Mouse (Mus musculus): ENCODE measurements around the gene Col10a1.
"Not testable (repeated sequence)": the region's sequence is repeated elsewhere in the genome, so short reads cannot be mapped to it uniquely, and the experiment has no call there.

The Col10a1 gene

DNA sequence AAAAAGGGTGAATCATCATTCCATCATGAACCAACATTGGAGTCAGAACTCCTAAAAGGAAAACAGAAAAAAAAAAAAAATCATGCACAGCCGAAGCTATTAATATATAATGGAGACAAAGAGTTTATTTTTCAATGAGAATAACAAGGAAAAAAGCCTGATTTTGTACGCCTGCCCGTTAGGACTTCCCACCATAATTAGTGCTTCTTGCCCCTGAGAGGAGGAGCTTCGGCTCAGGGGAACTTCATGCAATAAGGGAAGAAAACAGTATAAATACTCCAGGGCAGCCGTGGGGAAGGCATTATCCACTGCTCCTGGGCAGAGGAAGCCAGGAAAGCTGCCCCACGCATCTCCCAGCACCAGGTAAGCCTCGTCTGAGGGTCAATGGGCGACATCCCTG is at the start of gene Col10a1:
Gene Col10a1, plus strand, starts transcription at position 301 of the 400 bp plus-strand sequence.
- no peak for DNase-seq

DNA sequence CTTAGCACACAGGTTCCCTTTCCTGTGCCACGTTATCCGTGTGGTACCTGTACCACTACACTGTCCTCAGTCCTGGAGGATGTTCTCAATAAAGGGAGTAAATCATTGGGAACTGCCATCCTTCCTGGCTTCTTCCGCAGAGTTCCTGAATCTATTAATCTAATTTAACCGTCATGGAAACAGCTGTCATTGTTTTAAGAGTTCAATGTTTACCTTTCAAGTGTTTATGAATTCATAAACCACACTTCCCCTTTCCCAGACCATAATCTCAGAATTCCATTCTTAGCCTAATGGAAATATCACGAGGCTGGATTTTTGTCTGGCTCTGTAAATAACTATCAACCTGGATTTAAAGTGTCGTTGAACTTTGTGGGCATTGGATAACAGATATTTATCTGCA is 48.8 kb upstream of the Col10a1 start:
- no peak for DNase-seq

DNA sequence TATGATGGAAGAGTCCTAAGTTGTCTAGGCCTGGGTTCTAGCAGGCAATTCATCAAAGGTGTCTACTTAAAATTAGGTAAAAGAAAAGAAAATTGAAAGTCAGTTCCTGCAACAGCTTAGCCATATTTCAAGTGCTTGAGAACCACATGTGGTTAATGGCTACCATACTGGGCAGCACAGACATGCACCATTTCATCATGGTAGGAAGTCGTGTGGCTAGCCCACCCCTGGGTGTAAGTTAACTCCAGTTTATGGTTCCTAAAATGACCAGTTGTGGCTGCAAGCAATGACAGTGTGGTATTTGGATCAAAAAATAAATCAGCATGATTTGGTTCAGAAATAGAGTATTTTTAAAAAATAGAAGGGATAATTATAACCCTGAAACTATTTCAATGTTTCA is 47.9 kb upstream of the Col10a1 start:
- DNase-seq, result no peak

DNA sequence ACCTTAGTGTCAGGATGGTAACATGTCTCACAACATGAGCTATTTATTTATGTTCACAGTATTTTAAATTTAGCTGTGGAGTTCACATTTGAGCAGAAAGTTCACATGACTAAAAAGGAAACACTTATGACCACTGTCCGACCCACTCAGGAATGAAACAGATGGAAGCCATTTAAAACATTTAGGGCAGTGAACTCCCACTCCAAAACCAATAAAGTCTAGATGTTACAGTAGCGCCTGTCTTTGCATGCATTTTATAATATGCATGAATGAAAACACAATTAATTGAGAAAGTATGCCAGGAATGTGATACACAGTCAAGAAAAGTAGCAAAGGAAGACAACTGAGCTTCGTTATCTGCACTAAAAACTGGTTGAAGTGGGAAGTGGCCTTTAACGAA is 37.6 kb upstream of the Col10a1 start:
- DNase-seq, result no peak

DNA sequence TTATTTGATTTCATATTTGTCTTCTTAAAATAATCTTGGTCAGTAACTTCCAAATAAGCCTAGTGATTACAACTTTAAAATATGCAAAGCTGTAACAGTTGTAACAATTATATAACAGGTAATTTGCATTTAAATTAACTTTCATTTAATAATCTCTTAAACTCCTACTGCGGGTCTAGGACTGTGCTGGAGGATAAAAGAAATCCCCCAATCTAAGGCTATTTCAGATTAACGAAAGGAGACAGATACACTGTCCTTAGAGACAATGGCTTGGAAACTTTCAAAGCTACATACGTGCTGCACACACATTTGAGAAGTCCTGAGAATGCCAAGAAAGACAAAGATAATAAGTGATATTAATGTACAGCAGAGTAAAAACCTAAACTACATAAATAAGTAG is 31.5 kb upstream of the Col10a1 start:
- no peak for DNase-seq

DNA sequence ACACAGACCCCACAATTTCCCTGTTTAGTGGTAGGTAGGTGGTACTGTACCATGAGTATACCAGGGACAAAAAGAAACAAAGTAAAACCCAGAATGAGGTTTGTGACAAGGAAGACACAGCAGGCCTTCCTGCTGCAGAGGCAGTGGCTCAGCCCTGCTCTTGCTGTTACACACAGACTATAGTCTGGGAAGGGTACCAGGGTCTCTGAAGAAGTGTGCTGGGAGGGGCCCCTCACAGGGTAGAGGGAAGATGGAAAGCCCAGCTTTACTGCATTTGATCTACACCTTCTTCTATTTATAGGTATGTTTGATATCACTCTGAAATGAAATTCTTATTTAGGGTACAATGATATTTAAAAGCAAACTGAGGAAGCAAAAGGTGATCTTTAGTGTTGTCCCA is 26.0 kb upstream of the Col10a1 start:
- peak; percentile 10 to 23 for DNase-seq

DNA sequence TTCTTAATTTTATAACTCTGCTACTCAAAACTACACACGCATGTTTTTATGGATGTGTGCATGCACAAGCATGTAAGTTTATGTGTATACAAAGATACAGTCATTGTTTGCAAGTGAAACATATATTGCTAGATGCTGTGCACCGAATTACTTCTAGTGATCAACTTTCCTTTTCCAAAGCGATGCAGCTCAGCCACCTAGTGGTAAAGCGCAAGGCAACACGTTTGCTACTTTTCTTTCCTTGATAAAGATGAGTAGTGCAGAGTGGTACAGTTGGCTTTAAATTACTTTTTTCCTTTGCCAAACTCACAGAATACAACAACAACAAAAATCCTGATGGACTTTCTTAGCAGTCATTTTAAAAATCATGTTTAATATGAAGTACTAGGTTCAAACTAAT is 21.6 kb upstream of the Col10a1 start:
- DNase-seq, result peak in 1 of 2 experiments; percentile 19

DNA sequence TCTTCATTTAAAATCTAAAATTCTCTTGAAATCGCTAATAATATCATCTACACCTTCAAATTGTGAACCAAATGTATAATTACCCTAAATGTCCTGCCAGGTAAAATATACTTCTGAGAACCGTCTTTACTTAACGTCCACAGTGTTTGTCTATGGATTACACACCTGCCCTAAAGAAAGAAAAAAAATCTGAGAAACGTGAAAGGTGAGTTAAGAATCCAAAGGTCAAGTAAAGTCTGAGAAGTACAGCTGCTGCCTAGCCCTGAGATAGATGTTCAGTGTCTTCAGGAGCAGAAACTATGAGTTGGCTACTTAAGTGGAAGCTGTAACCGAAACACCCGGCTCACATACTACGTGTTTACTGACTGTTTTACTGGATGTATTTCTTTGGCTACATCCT is 16.4 kb upstream of the Col10a1 start:
- no peak for DNase-seq

DNA sequence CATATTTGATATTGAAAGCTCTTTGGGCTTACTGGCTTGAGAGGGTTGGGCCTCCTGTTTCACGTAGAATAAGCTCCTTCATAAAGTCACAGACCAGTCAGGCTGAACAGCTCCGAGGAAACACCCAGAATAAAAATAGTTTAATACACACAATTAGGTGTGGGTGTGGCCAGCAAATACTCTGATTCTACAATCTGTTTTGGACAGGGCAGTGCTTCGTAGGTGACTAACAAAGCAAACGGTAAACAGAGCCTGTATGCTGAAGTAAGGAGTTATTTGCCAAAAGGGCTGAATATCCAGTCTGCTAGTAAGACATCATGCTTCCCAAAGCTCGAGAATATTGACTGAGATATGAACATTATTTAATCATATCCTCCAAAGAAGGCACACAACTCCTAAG is 4.1 kb upstream of the Col10a1 start:
- DNase-seq, result no peak

DNA sequence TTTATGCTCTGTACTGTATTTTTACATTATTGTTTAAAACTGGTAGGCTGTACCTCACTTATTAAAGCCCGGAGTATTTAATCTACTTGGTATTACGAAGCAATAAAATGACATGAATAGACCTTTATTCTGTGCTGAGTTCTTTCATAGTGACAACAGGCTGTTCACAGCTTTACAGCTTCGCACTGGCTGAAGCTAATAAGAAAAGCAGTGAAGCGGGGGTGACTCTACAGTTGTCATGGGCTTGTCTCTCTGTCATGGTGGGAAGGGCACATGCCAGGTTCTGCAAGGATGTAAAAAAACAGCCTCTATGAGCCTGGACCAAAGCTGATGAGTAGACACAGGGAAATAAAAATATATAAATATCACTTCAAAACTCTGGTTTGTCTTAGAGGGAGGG is 7.2 kb downstream of the Col10a1 start:
- no peak for DNase-seq

DNA sequence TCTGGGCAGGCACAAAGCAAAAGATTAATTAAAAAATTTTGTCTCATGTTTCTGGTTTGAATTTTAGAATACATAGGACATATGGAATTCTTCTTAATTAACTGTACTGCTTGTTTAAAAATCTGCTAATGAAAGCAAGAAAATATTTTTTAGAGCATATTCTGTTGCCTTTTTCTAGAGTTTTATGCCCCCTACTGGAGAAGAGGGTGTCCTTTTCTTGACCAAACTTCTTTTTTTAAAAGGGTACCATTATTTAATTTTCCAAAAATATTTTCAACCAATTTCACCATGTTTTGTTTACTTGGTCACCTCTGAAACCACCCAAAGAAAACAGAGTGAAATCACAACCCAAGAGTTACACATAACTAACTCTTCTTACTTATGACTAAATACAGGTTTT is 9.5 kb downstream of the Col10a1 start:
- DNase-seq, result no peak

DNA sequence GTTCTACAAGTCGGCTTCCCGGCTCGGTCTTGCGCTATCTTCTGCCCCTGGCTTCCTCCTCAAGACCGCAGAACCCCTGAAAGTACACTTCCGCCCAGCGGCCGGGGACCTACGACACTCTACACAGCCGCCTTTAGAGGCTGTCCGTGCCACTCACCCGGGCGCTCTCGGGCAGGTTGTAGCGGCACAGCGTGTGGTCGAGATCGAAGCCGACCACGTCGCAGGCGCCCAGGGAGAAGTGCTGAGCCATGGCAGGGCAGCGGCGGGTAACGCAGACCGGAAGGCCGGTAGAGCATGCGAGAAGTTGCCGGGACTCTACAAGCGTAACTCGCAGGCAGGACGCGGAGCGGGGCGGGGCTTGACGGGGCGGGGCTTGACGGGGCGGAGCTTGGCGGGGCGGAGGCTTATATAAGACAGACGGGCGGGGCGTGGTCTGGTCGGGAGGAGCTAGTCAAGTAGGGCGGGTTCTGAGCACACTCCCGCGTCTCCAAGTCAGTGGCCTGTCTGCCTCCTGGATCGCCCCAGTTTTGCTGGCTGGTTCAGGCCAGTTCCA is 28.5 kb downstream of the Col10a1 start, which contains the start of gene Nt5dc1:
Gene Nt5dc1, minus strand, starts transcription at position 349 of the 553 bp plus-strand sequence.
- peak; percentile 93 to 97 for DNase-seq

DNA sequence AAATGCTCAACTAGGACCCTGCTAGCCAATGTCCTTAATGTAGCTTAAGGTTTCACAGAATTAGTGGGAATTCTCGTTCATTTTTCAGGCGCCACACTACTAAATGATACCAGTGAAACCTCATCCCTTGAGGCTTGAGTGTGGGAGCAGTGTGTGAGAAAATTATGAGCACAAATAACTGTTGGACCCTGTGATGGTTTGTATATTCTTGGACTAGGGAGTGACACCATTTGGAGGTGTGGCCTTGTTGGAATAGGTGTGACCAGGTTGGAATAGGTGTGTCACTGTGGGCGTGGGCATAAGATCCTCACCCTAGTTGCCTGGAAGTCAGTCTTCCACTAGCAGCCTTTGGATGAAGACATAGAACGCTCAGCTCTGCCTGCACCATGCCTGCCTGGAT is 29.0 kb downstream of the Col10a1 start:
- not testable (repeated sequence) for DNase-seq

DNA sequence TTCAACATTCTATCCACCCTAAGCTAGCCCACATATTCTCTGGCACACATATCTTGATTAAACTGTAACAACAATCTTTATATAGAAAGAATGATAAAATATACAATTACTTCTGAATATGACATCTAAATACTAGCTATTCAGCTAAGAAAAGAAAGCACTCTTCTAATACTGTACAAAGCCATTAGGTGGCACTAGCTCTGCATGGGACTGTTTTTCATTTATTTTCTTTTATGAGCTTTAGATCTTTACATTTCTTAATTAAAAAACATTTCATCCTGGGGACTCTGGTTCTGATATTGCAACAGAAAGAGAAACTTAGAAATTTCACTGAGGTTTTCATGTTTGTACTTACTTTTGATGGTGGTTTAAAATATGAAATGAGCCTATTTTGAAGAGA is 42.0 kb downstream of the Col10a1 start:
- no peak for DNase-seq

DNA sequence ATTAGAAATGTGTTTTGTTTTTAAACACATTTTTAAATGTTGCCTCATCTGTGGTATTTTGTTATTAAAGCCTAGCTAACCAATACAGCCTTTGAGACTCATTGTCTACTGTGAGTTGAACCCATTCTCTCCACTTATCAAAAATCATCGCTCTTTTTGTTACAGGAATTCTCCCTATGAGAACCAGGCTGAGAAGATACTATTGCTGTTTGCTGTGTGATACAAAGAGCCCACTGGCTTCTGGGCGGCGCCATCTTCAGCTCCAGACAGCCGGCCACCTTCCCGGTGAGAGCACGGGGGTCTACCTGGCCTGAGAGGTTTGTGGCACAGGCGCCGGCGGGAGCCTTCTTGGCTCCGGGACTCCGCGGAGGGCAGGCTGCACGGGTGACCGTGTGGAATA is 44.4 kb downstream of the Col10a1 start:
- not testable (repeated sequence) for DNase-seq
